Mouse (Mus musculus): ENCODE measurements at regions not wholly inside any gene's neighbourhood (a gene's known extent, or its start where the extent isn't known, plus 50 kb on each side); places are given as distances from the start of the nearest gene placed in this dataset.

DNA sequence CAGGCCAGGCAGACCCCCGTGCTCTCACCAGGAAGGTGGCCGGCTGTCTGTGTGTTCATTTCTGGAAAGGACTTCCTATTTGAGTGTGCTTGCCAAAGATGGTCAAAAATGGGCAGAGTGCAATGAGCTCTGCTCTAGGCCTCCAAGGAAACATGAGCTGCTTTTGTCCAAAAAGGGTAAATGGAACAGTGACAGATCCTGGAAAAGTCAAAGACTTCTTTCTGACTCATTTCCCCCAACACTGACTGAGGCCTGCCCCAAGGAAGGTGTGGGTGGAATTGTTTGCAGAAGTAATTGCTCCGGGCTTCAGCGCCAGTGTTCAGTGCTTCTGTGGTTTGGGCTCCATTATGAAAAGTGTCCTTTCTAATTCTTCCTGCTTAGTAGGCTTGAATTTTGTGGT is 203.9 kb upstream of the Gria1 start:
- TF ChIP-seq CTCF (IDR thresholded peaks at IDR 0.05 in 2 of 3, conservative IDR thresholded peaks at IDR 0.05 in 1 of 3; ENCODE audit: control insufficient read depth in 1 of 3, insufficient read depth in 1 of 3, low read depth in 2 of 3, low read length in 3 of 3, poor library complexity in 1 of 3, severe bottlenecking in 1 of 3) (no peak), POLR2AphosphoS5 (IDR thresholded peaks at IDR 0.05; ENCODE audit: borderline replicate concordance, low read depth, low read length) (no peak), GATA1 (IDR thresholded peaks at IDR 0.05; ENCODE audit: low read depth, low read length) (no peak), NRF1 (IDR thresholded peaks at IDR 0.05; ENCODE audit: insufficient read depth, low read depth, low read length, poor library complexity, severe bottlenecking) (no peak)

Measured in MEL (cell line).